Mouse (Mus musculus): ENCODE data around the gene Paqr3. TPM values are rescaled to one million over a fixed set of nuclear protein-coding genes. Genes with fewer than 3 reads are reported as not detected.
A peak's percentile ranks its signal among the peaks of the same experiment; 100 is the strongest.

Gene Paqr3
- polyA plus RNA-seq, 1 experiment from 2014 or later: 17.2 TPM

DNA sequence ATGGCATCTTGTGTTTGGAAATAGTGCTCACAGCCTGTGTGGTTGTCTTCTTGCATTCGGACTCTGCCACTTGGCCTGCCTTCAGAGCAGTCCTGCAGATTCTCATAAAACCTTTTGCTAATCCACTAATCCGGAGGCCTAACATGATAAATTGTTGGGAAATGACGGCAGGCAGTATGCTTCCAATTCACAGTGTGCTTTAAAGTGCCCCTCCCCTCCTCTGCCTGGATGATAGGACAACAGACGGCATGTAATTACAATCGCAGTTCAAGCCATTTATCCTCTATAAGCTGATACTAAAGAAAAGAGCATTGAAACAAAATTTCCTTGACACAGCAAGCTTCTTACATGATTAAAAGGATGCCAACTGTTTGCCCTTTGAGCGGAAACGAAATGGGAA lies 33.7 kb downstream of the Paqr3 start:
- no peak overlapping the region for H3K4me3 ChIP-seq (ENCODE audit: low read depth, low read length)
- H3K9ac ChIP-seq (ENCODE audit: low read length): no peak overlapping the region
- no peaks in the 10 kb centered on the region for H3K36me3 ChIP-seq (ENCODE audit: control insufficient read depth, insufficient read depth, low read length)
- no peak overlapping the region for H3K27ac ChIP-seq (ENCODE audit: low read depth, low read length)
- no peak overlapping the region for H3K4me2 ChIP-seq (ENCODE audit: low read depth)
- H3K27me3 ChIP-seq (ENCODE audit: control insufficient read depth, insufficient read depth, low read length): no peaks in the 10 kb centered on the region
- WGBS: 71% methylated on average over 7 of the region's 7 CpGs
- DNase-seq (ENCODE audit: low spot score) (no peak), ATAC-seq (ENCODE audit: insufficient read depth, low FRiP score, low TSS enrichment) (no peak)
- H3K9me3 ChIP-seq (ENCODE audit: control insufficient read depth, low read length): no peaks in the 10 kb centered on the region
- no peaks in the 10 kb centered on the region for H3K4me1 ChIP-seq (ENCODE audit: control insufficient read depth, insufficient read depth, low read length)

- H3K4me3 ChIP-seq (ENCODE audit: low read depth, low read length): no peak overlapping the region
- ATAC-seq (ENCODE audit: insufficient read depth, low FRiP score, low TSS enrichment) (no peak), DNase-seq (ENCODE audit: low spot score) (no peak)
- H3K27me3 ChIP-seq (ENCODE audit: control insufficient read depth, insufficient read depth, low read length): no peaks in the 10 kb centered on the region
- H3K9ac ChIP-seq (ENCODE audit: low read length): no peak overlapping the region
- WGBS: 92% methylated on average over 5 of the region's 5 CpGs
- no peaks in the 10 kb centered on the region for H3K9me3 ChIP-seq (ENCODE audit: control insufficient read depth, low read length)
- H3K4me1 ChIP-seq (ENCODE audit: control insufficient read depth, insufficient read depth, low read length): no peaks in the 10 kb centered on the region
- H3K4me2 ChIP-seq (ENCODE audit: low read depth): no peak overlapping the region
- H3K27ac ChIP-seq (ENCODE audit: low read depth, low read length): no peak overlapping the region
- H3K36me3 ChIP-seq (ENCODE audit: control insufficient read depth, insufficient read depth, low read length): no peaks in the 10 kb centered on the region
Measured at GRCm38 (mm10) chr5:97076167-97076566, 35.2 kb downstream of the Paqr3 start.

GRCm38 (mm10) chr5:97075476-97076151 lies 35.8 kb downstream of the Paqr3 start:
- Histone ChIP-seq H3K27ac (ENCODE audit: low read depth, low read length) (no peak overlapping the region), H3K27me3 (ENCODE audit: control insufficient read depth, insufficient read depth, low read length) (no peaks in the 10 kb centered on the region), H3K4me1 (ENCODE audit: control insufficient read depth, insufficient read depth, low read length) (no peaks in the 10 kb centered on the region), H3K9me3 (ENCODE audit: control insufficient read depth, low read length) (no peaks in the 10 kb centered on the region), H3K9ac (ENCODE audit: low read length) (no peak overlapping the region), H3K4me3 (ENCODE audit: low read depth, low read length) (no peak overlapping the region), H3K36me3 (ENCODE audit: control insufficient read depth, insufficient read depth, low read length) (no peaks in the 10 kb centered on the region), H3K4me2 (ENCODE audit: low read depth) (no peak overlapping the region)
- ATAC-seq (ENCODE audit: insufficient read depth, low FRiP score, low TSS enrichment): no peak
- WGBS: 90% methylated on average over 11 of the region's 11 CpGs
- DNase-seq (ENCODE audit: low spot score): no peak

DNA sequence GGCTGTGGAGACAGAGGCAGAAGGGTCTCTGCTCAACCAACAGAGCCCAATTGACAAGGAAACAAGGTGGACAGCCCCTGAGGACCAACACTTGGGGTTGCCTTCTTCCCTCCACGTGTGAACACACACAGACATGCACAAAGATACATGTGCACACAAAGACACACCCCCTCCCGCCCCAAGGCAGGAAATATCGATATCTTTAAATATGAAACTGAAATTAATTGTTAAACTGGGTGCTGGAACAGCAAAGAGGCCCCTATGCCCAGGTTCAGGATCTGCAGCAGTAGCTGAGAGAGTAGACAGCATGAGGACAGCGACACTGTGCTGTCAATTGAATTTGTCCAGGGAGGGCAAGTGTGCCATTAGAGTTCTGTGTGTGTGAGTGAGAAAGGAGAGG lies 45.6 kb downstream of the Paqr3 start:
- no peak overlapping the region for H3K27ac ChIP-seq (ENCODE audit: low read depth, low read length)
- no peaks in the 10 kb centered on the region for H3K36me3 ChIP-seq (ENCODE audit: control insufficient read depth, insufficient read depth, low read length)
- no peaks in the 10 kb centered on the region for H3K4me1 ChIP-seq (ENCODE audit: control insufficient read depth, insufficient read depth, low read length)
- no peak for ATAC-seq (ENCODE audit: insufficient read depth, low FRiP score, low TSS enrichment)
- no peak overlapping the region for H3K9ac ChIP-seq (ENCODE audit: low read length)
- DNase-seq (ENCODE audit: low spot score): no peak
- H3K4me2 ChIP-seq (ENCODE audit: low read depth): no peak overlapping the region
- H3K27me3 ChIP-seq (ENCODE audit: control insufficient read depth, insufficient read depth, low read length): no peaks in the 10 kb centered on the region
- no peaks in the 10 kb centered on the region for H3K9me3 ChIP-seq (ENCODE audit: control insufficient read depth, low read length)
- 91% methylated on average over 4 of the region's 4 CpGs for WGBS
- no peak overlapping the region for H3K4me3 ChIP-seq (ENCODE audit: low read depth, low read length)

DNA sequence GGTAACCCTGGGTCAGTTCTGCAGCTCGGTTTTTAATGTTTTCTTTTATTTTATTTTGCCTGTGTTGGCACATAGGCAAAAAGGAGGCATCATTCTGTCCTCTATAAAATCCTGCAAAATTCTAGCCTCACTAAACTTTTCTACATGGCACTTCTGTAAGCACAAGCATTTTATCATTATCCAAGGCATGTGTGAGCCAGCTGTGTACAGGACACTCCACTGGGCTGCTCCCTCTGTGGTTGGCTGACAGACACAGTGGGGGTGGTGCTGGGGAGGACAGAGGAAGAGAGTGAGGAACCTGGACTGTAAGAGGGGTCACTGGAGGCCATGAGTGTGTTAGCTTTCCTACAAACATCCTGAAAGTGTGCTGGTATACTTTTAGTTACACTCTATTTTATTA lies 49.4 kb downstream of the Paqr3 start:
- no peak overlapping the region for H3K9ac ChIP-seq (ENCODE audit: low read length)
- no peak overlapping the region for H3K4me3 ChIP-seq (ENCODE audit: low read depth, low read length)
- H3K4me1 ChIP-seq (ENCODE audit: control insufficient read depth, insufficient read depth, low read length): no peaks in the 10 kb centered on the region
- no peak overlapping the region for H3K4me2 ChIP-seq (ENCODE audit: low read depth)
- H3K36me3 ChIP-seq (ENCODE audit: control insufficient read depth, insufficient read depth, low read length): no peaks in the 10 kb centered on the region
- no peak for DNase-seq (ENCODE audit: low spot score)
- no peaks in the 10 kb centered on the region for H3K9me3 ChIP-seq (ENCODE audit: control insufficient read depth, low read length)
- H3K27me3 ChIP-seq (ENCODE audit: control insufficient read depth, insufficient read depth, low read length): no peaks in the 10 kb centered on the region
- no peak for ATAC-seq (ENCODE audit: insufficient read depth, low FRiP score, low TSS enrichment)
- no peak overlapping the region for H3K27ac ChIP-seq (ENCODE audit: low read depth, low read length)
- WGBS: 83% methylated on average over 1 of the region's 1 CpGs

DNA sequence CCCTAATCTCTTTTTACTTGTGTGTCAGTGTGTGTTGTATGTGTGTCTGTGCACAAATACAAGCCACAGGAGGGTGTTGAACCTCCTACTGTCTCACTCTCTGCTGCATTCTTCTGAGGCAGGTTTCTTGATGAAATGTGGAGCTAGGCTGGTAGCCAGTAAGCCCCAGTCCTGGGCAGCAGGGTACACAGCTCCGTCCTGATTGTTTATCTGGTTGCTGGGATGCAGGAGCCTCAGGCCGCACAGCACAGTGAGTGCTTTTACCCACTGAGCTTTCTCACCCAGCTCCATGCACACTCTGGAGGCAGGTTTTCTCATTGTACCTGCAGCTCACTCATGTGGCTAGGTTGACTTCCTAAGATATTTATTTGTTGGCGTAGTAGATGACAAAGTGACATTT lies 50.5 kb downstream of the Paqr3 start:
- H3K4me2 ChIP-seq (ENCODE audit: low read depth): no peak overlapping the region
- no peaks in the 10 kb centered on the region for H3K9me3 ChIP-seq (ENCODE audit: control insufficient read depth, low read length)
- H3K4me3 ChIP-seq (ENCODE audit: low read depth, low read length): no peak overlapping the region
- 74% methylated on average over 3 of the region's 3 CpGs for WGBS
- no peaks in the 10 kb centered on the region for H3K27me3 ChIP-seq (ENCODE audit: control insufficient read depth, insufficient read depth, low read length)
- H3K27ac ChIP-seq (ENCODE audit: low read depth, low read length): no peak overlapping the region
- H3K36me3 ChIP-seq (ENCODE audit: control insufficient read depth, insufficient read depth, low read length): no peaks in the 10 kb centered on the region
- ATAC-seq (ENCODE audit: insufficient read depth, low FRiP score, low TSS enrichment) (no peak), DNase-seq (ENCODE audit: low spot score) (no peak)
- H3K9ac ChIP-seq (ENCODE audit: low read length): no peak overlapping the region
- H3K4me1 ChIP-seq (ENCODE audit: control insufficient read depth, insufficient read depth, low read length): no peaks in the 10 kb centered on the region

DNA sequence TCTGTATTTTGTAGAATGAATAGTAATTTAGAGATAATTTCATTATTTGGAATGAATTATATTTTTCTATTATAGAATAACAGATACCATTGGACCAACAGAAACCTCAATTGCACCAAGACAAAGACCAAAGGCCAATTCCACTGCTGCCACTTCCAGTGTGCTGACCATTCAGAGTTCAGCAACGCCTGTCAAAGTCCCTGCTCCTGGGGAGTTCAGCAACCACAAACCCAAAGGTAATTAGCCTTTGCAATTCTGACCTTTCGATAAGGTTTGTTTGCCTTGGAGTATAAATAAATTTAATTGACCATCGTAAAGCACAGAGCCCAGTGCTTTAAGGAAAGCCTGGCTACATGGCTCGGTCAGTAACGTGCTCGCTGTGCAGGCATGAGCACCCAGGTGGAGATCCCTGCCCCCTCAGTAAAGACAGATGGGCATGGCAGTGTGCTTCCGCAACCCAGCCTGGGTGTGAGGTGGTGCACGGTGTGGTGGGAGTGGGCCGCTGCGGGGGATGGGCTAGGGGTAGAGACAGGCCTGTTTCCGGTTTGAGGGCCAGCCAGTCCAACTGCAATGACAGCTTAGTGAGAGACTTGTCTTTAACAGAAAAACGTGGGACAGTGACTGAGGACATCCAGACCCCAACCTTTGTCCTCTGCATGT lies 54.5 kb downstream of the Paqr3 start:
- no peaks in the 10 kb centered on the region for H3K9me3 ChIP-seq (ENCODE audit: control insufficient read depth, low read length)
- H3K9ac ChIP-seq (ENCODE audit: low read length): no peak overlapping the region
- no peak overlapping the region for H3K27ac ChIP-seq (ENCODE audit: low read depth, low read length)
- no peaks in the 10 kb centered on the region for H3K4me1 ChIP-seq (ENCODE audit: control insufficient read depth, insufficient read depth, low read length)
- 74% methylated on average over 12 of the region's 12 CpGs for WGBS
- ATAC-seq (ENCODE audit: insufficient read depth, low FRiP score, low TSS enrichment) (no peak), DNase-seq (ENCODE audit: low spot score) (no peak)
- H3K4me2 ChIP-seq (ENCODE audit: low read depth): no peak overlapping the region
- no peaks in the 10 kb centered on the region for H3K27me3 ChIP-seq (ENCODE audit: control insufficient read depth, insufficient read depth, low read length)
- no peak overlapping the region for H3K4me3 ChIP-seq (ENCODE audit: low read depth, low read length)
- H3K36me3 ChIP-seq (ENCODE audit: control insufficient read depth, insufficient read depth, low read length): no peaks in the 10 kb centered on the region

DNA sequence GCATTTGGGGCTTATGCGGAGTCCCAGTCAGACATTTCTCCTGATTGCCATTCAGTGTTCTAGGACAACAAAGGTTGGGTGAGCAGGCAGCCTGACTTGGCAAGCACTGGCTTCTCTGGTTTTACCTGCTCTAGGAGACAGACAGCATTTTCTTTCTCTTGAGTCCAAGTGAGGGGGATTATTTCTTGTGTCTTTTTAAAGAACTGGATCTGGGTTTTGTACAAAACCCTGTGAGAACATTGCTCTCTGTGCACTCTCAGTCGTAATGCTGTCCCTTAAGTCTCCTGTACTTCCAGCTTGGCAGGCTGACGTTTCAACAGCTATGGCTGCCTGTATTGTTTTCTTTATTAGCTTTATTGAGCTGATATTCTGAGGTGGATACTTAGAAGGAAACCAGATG lies 55.0 kb downstream of the Paqr3 start:
- WGBS: 76% methylated on average over 3 of the region's 3 CpGs
- no peak overlapping the region for H3K4me3 ChIP-seq (ENCODE audit: low read depth, low read length)
- no peaks in the 10 kb centered on the region for H3K27me3 ChIP-seq (ENCODE audit: control insufficient read depth, insufficient read depth, low read length)
- DNase-seq (ENCODE audit: low spot score) (no peak), ATAC-seq (ENCODE audit: insufficient read depth, low FRiP score, low TSS enrichment) (no peak)
- H3K27ac ChIP-seq (ENCODE audit: low read depth, low read length): no peak overlapping the region
- H3K9me3 ChIP-seq (ENCODE audit: control insufficient read depth, low read length): no peaks in the 10 kb centered on the region
- H3K4me2 ChIP-seq (ENCODE audit: low read depth): no peak overlapping the region
- no peaks in the 10 kb centered on the region for H3K36me3 ChIP-seq (ENCODE audit: control insufficient read depth, insufficient read depth, low read length)
- no peak overlapping the region for H3K9ac ChIP-seq (ENCODE audit: low read length)
- no peaks in the 10 kb centered on the region for H3K4me1 ChIP-seq (ENCODE audit: control insufficient read depth, insufficient read depth, low read length)

GRCm38 (mm10) chr5:97055511-97056068 lies 55.8 kb downstream of the Paqr3 start:
- Histone ChIP-seq H3K36me3 (ENCODE audit: control insufficient read depth, insufficient read depth, low read length) (no peaks in the 10 kb centered on the region), H3K4me1 (ENCODE audit: control insufficient read depth, insufficient read depth, low read length) (no peaks in the 10 kb centered on the region), H3K4me2 (ENCODE audit: low read depth) (no peak overlapping the region), H3K9me3 (ENCODE audit: control insufficient read depth, low read length) (no peaks in the 10 kb centered on the region), H3K4me3 (ENCODE audit: low read depth, low read length) (no peak overlapping the region), H3K9ac (ENCODE audit: low read length) (no peak overlapping the region), H3K27ac (ENCODE audit: low read depth, low read length) (no peak overlapping the region), H3K27me3 (ENCODE audit: control insufficient read depth, insufficient read depth, low read length) (no peaks in the 10 kb centered on the region)
- WGBS: 22% methylated on average over 1 of the region's 1 CpGs
- 0 out of 2 replicates have a peak, but pooled peaks have one; percentile 48 for ATAC-seq (ENCODE audit: insufficient read depth, low FRiP score, low TSS enrichment)
- DNase-seq (ENCODE audit: low spot score): peak; percentile 23

Measured in neural tube, embryonic 11.5 days (tissue).